Mouse (Mus musculus): ENCODE results near the gene P2rx3. TPM values are rescaled to one million over a fixed set of nuclear protein-coding genes. Genes with fewer than 3 reads are reported as not detected.

Gene P2rx3
- total RNA-seq (2023): 0.37 TPM

GRCm38 (mm10) chr2:85037047-85038026 is at the start of gene P2rx3, which contains the start of gene Ssrp1:
Gene P2rx3, minus strand, starts transcription at chr2:85037462.
Gene Ssrp1, plus strand, starts transcription at chr2:85037234.

GRCm38 (mm10) chr2:85047596-85048167 is 10.4 kb upstream of the P2rx3 start, which contains the start of gene Tnks1bp1:
Gene Tnks1bp1, plus strand, starts transcription at chr2:85048022.

GRCm38 (mm10) chr2:84987930-84988329 is 49.3 kb downstream of the P2rx3 start, which contains the start of gene Prg3:
Gene Prg3, plus strand, starts transcription at chr2:84988215.

GRCm38 (mm10) chr2:84980188-84980587 is 57.1 kb downstream of the P2rx3 start, which contains the start of gene Prg2:
Gene Prg2, plus strand, starts transcription at chr2:84980461.

Other genes with a start within 250 kb of the P2rx3 start
- gene Ube2l6, start 238.6 kb downstream of the P2rx3 start, total RNA-seq (2023): 10.3 TPM
- not detected for gene Smtnl1, start 214.8 kb downstream of the P2rx3 start, total RNA-seq (2023)
- gene Timm10, start 210.5 kb downstream of the P2rx3 start, total RNA-seq (2023): 20.6 TPM
- 1.1 TPM for gene Slc43a1, start 198.6 kb downstream of the P2rx3 start, total RNA-seq (2023)
- gene Rtn4rl2, start 150.8 kb downstream of the P2rx3 start, total RNA-seq (2023): not detected
- 6.7 TPM for gene Slc43a3, start 100.9 kb downstream of the P2rx3 start, total RNA-seq (2023)
- gene Prg2, start 57.0 kb downstream of the P2rx3 start, total RNA-seq (2023): 1.7 TPM
- gene Prg3, start 49.2 kb downstream of the P2rx3 start, total RNA-seq (2023): not detected
- 165 TPM for gene Ssrp1, start 228 bp downstream of the P2rx3 start, total RNA-seq (2023)
- gene Tnks1bp1, start 10.6 kb upstream of the P2rx3 start, total RNA-seq (2023): 24.1 TPM
- not detected for gene Aplnr, start 98.8 kb upstream of the P2rx3 start, total RNA-seq (2023)
- gene Lrrc55, start 159.7 kb upstream of the P2rx3 start, total RNA-seq (2023): not detected

Measured in CD8-positive naive resting alpha-beta T cell, adult 57 days (primary cell).